Mouse (Mus musculus): ENCODE results near the gene Serpinb9e.
"Not testable (repeated sequence)": the region's sequence is repeated elsewhere in the genome, so short reads cannot be mapped to it uniquely, and the experiment has no call there.

Gene Serpinb9e

DNA sequence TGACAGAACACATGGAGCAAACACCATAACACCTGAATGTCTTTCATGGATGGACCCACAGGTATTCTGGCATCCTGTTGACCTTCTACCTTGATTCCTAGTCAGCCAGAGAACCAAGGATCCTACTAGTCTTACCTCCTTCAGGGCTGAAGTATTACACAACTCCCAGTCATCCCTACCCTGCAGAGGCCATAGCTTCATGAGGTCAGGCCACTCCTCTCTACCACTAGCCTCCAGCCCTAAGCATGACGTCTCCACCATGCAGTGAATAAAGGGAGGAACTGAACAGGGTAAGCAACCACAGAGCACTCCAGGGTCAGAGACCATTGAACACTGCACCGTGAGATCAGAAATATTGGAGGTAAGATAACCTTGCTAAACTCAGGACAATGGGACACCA, at the start of gene Serpinb9e:
Gene Serpinb9e, plus strand, starts transcription at position 301 of the 400 bp plus-strand sequence.
- DNase-seq = not testable (repeated sequence)

DNA sequence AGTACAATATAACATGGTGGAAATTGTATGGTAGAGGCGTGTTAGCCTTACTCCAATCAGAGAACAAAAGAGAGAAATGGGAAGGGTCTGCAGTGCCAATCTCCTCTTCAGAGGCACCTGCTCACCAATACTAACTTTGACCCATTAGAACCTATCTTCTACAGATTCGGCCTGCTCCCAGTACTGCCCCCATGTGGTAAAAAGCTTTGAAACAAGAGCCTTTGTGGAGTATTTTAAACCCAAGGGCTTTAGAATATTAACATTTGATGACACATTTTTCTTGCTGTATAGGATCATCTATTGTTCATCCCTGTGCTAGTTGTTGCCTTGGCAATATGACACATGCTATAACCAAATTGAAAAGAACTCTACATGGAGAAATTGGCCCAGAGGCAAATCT, 49.7 kb upstream of the Serpinb9e start:
- DNase-seq = no peak

DNA sequence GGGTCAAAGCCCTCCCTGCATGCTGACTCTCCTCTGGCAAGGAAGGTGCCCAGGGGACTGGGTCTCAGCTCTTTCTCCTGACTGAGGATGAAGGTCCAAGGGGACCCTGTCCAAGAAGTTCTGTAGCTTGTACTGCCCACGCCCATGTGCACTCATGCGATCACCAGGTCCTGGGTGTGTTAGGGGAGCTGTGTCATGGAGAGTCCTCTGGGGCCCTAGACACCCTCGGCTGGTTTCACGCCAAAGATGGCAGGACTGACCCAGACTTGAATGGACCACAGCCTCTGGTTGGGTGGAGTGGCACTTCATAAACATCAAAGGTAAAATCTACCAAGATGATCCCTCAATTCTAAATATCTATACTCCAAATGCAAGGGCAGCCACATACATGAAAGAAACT, 59.2 kb downstream of the Serpinb9e start:
- not testable (repeated sequence) for DNase-seq

Data from cerebellum, postnatal 25 days (tissue).